Mouse (Mus musculus) mammary gland, adult 2 months (tissue): ENCODE data around the gene D230025D16Rik. TPM values are rescaled to one million over a fixed set of nuclear protein-coding genes. Genes with fewer than 3 reads are reported as not detected.

Experiments
- polyA plus RNA-seq: library from polyadenylated mRNA; depleted of rRNA; stranded (reverse); fragments of >200 nt; gene quantifications from 2 replicates; pipeline ENCODE4 v1.2.3, GENCODE M21; 2012; ENCODE audit warnings: low replicate concordance; rRNA removed

The D230025D16Rik gene
- 21.3 and 32.9 TPM in 2 replicates for polyA plus RNA-seq

GRCm38 (mm10) chr8:105224413-105225271, at the start of gene D230025D16Rik:
TSS of gene D230025D16Rik (plus strand) at chr8:105225145.

DNA sequence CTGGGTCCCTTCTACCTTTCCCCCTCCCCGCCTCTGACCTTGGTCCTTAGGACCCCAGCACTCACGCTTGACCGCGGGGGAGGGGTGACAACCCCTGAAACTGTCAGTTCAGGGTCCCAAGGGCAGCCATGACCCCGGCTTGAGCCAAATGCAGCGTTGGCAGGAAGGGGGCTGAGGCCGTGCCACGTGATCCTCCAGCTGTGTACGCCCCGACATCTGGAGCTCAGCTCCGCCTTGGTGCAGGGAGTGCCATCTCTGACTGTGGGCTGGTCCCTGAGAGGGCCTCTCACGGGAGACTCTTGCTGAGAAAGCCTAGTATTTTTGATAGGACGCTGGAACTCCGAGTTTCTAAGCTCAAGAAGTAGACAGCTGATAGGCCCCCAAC, 30.0 kb downstream of the D230025D16Rik start, which contains the start of gene B3gnt9:
Gene B3gnt9 (minus strand): TSS at position 188 of the 385 bp plus-strand sequence.

DNA sequence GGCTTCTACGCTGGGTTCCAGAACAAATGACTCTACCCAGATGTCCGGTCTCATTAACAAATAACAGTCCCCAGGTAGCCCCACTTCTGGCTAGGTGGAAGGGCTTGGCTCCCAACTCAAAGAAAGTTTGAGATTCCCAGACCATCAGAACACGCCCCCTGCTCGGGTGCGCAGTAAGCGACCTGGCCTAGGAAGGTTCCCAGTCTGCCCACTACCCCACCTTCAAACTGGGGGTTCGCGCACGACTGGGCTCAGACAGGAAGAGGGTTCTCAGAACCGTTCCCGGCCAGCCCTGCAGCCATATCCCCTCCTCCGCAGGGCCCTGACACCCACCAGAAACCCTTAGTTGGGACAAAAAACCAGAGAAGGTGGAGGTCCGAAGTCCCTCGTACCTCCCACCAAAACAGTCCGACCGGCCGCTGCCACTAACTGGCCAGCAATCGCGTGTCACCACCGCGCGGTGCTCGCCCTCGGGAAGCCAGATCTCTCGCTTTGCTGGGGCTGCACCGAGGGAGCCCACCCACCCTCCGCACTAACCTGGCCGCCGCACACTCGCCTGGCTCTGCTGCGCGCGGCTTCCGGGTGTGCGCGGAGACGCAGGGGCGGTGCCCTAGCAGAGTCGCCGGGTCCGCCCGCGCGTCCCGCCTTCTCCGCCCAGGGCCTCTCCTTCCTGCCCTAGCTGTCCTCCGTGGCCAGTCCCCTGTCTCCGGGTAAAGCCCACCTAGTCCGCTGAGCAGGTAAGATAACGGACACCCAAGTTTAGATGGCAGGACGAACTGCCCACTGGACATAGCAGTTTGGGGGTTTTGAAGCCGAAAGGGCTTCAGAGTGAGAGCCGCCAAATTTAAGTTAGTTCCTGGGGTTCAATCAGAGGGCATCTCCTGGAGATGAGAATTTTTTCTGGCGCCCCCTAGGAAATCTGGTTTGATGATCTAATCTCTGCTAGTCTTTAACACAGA, 39.4 kb downstream of the D230025D16Rik start, which contains the start of the genes Tradd and Fbxl8:
Gene Tradd (minus strand): TSS at position 586 of the 959 bp plus-strand sequence.
Gene Fbxl8 (plus strand): TSS at position 625 of the 959 bp plus-strand sequence.

GRCm38 (mm10) chr8:105269461-105269947, 44.6 kb downstream of the D230025D16Rik start, which contains the start of gene Hsf4:
TSS of gene Hsf4 (plus strand) at chr8:105269801.

GRCm38 (mm10) chr8:105275840-105276239, 50.9 kb downstream of the D230025D16Rik start, which contains the start of gene Nol3:
TSS of gene Nol3 (plus strand) at chr8:105276140.

DNA sequence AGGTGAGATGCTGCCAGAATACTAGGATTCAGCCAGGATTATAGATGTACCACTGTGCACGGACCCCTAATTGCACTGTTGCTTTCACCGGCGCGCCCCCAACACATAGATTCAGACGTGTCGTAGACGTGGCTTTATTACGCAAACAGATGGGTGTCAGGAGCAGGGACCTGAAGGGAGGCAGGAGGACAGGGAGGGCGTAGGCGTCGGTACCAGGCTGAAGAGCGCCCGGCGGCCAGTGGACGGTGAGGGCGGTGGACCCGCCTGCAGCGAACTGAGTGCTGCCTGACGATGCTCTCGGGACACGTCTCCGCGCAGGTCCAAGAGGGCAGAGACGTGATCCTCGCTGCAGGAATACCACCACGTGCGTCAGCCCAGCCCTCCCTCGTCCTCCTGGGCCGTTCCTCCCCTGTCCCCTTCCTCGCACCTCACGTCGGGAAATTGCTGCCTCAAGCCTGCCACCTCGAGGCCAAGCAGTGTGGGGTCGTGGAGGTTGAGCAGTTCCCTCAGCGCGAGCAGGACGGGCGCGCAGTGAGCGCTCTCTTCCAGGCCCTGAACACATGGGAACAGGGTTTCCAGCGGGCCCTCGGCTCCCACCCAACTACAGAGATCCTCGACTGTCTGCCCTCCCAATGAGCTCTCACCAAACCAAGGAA, 65.0 kb downstream of the D230025D16Rik start, which contains the start of gene 4931428F04Rik:
Gene 4931428F04Rik (minus strand): TSS at position 60 of the 656 bp plus-strand sequence.

GRCm38 (mm10) chr8:105295895-105296573, 71.1 kb downstream of the D230025D16Rik start, which contains the start of gene Exoc3l:
TSS of gene Exoc3l (minus strand) at chr8:105296101.

GRCm38 (mm10) chr8:105297511-105298192, 72.7 kb downstream of the D230025D16Rik start, which contains the start of gene E2f4:
TSS of gene E2f4 (plus strand) at chr8:105297663.

Other genes starting within 250 kb of the D230025D16Rik start
- not detected in 2 replicates for gene Ces2h, start 224.3 kb upstream of the D230025D16Rik start, polyA plus RNA-seq
- gene Ces3a, start 176.5 kb upstream of the D230025D16Rik start, polyA plus RNA-seq: 0.06 and 3.1 TPM in 2 replicates
- 1.4 TPM in 1 of 2 replicates, not detected in the other for gene Ces3b, start 141.4 kb upstream of the D230025D16Rik start, polyA plus RNA-seq
- gene Ces4a, start 93.3 kb upstream of the D230025D16Rik start, polyA plus RNA-seq: 0.83 TPM in 1 of 2 replicates, not detected in the other
- gene Cbfb, start 54.5 kb upstream of the D230025D16Rik start, polyA plus RNA-seq: 10.1 and 12.8 TPM in 2 replicates
- 20.0 and 42.4 TPM in 2 replicates for gene B3gnt9, start 30.0 kb downstream of the D230025D16Rik start, polyA plus RNA-seq
- gene Tradd, start 39.5 kb downstream of the D230025D16Rik start, polyA plus RNA-seq: 14.7 and 29.5 TPM in 2 replicates
- 13.6 and 27.9 TPM in 2 replicates for gene Fbxl8, start 39.5 kb downstream of the D230025D16Rik start, polyA plus RNA-seq
- gene Hsf4, start 44.7 kb downstream of the D230025D16Rik start, polyA plus RNA-seq: 5.7 and 7.1 TPM in 2 replicates
- gene Nol3, start 51.0 kb downstream of the D230025D16Rik start, polyA plus RNA-seq: 10.8 and 11.1 TPM in 2 replicates
- 4.1 and 4.6 TPM in 2 replicates for gene 4931428F04Rik, start 64.7 kb downstream of the D230025D16Rik start, polyA plus RNA-seq
- 12.2 and 13.7 TPM in 2 replicates for gene Exoc3l, start 71.0 kb downstream of the D230025D16Rik start, polyA plus RNA-seq
- gene E2f4, start 72.5 kb downstream of the D230025D16Rik start, polyA plus RNA-seq: 138 and 144 TPM in 2 replicates
- gene Elmo3, start 80.5 kb downstream of the D230025D16Rik start, polyA plus RNA-seq: 21.8 and 24.6 TPM in 2 replicates
- 9.4 and 10.4 TPM in 2 replicates for gene Lrrc29, start 101.1 kb downstream of the D230025D16Rik start, polyA plus RNA-seq
- 90.7 and 97.1 TPM in 2 replicates for gene Tmem208, start 101.2 kb downstream of the D230025D16Rik start, polyA plus RNA-seq
- 32.0 and 32.7 TPM in 2 replicates for gene Fhod1, start 122.8 kb downstream of the D230025D16Rik start, polyA plus RNA-seq
- gene Slc9a5, start 123.7 kb downstream of the D230025D16Rik start, polyA plus RNA-seq: 5.3 TPM in 2 replicates
- 0.96 and 1.4 TPM in 2 replicates for gene Plekhg4, start 148.1 kb downstream of the D230025D16Rik start, polyA plus RNA-seq
- 0.22 and 0.29 TPM in 2 replicates for gene Kctd19, start 188.4 kb downstream of the D230025D16Rik start, polyA plus RNA-seq
- 1.2 and 2.4 TPM in 2 replicates for gene Lrrc36, start 188.4 kb downstream of the D230025D16Rik start, polyA plus RNA-seq
- gene Tppp3, start 246.4 kb downstream of the D230025D16Rik start, polyA plus RNA-seq: 150 and 216 TPM in 2 replicates